In the genomic region with DNA sequence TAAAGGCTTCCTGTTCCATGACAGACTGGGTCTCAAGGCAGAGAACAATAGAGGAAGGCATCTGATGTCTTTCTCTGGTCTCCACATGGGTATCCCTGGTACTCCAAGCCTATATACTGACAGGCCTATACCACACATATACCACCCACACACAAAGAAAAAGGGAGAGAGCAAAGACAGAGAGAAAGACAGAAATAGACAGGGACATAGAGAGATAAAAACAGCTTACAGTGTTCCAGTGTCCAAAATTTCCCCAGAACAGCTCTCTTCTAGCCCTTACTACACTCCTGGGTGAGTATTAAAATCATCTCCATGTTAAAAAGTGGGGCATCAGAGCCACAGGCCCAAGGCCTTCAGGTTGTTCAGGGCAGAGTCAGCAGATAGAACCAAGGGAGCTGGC, we compare ENCODE assay signal across 31 mouse cellular contexts.
"Had no signal": no experiment of that assay in that cellular context is flagged by ENCODE, and none has a peak within 500 bp of the region (broad histone marks: within the 10 kb centered on the region; RNA-seq: fewer than 3 reads in every experiment).

No protein-coding gene starts in this region.

- H3K9ac ChIP-seq: limb, embryonic 12.5 days; limb, embryonic 13.5 days; limb, embryonic 15.5 days; liver, embryonic 12.5 days; liver, embryonic 13.5 days; liver, embryonic 14.5 days; liver, embryonic 15.5 days; liver, postnatal 0 days; lung, embryonic 14.5 days; lung, embryonic 15.5 days; midbrain, embryonic 12.5 days; midbrain, embryonic 13.5 days; midbrain, embryonic 15.5 days had no signal

- H3K4me1 ChIP-seq: limb, embryonic 13.5 days; limb, embryonic 15.5 days; liver, embryonic 12.5 days; liver, embryonic 13.5 days; liver, embryonic 15.5 days; lung, embryonic 15.5 days; megakaryocyte, embryonic 14.5 days; midbrain, embryonic 15.5 days had no signal

- H3K4me3 ChIP-seq: limb, embryonic 10.5 days; limb, embryonic 12.5 days; limb, embryonic 13.5 days; limb, embryonic 15.5 days; liver, embryonic 12.5 days; liver, embryonic 13.5 days; liver, embryonic 15.5 days; lung, embryonic 15.5 days; megakaryocyte, embryonic 14.5 days; midbrain, embryonic 10.5 days; midbrain, embryonic 12.5 days; midbrain, embryonic 13.5 days; midbrain, embryonic 15.5 days; myocyte had no signal

- H3K27me3 ChIP-seq: limb, embryonic 12.5 days; limb, embryonic 13.5 days; limb, embryonic 15.5 days; liver, embryonic 12.5 days; liver, embryonic 13.5 days; liver, embryonic 15.5 days; lung, embryonic 15.5 days; megakaryocyte, embryonic 14.5 days; midbrain, embryonic 13.5 days; midbrain, embryonic 15.5 days had no signal

- ATAC-seq: liver, embryonic 12.5 days; liver, postnatal 0 days; lung, postnatal 0 days; midbrain, embryonic 13.5 days; midbrain, embryonic 15.5 days; midbrain, embryonic 16.5 days had no signal

- H3K36me3 ChIP-seq: limb, embryonic 10.5 days; limb, embryonic 12.5 days; limb, embryonic 13.5 days; limb, embryonic 15.5 days; liver, embryonic 12.5 days; liver, embryonic 13.5 days; liver, embryonic 15.5 days; lung, embryonic 15.5 days; midbrain, embryonic 10.5 days; midbrain, embryonic 12.5 days; midbrain, embryonic 13.5 days; midbrain, embryonic 15.5 days had no signal

- DNase-seq: left cerebral cortex, postnatal 4 days; liver; liver, embryonic 13.5 days; liver, postnatal 0 days; lung, adult 18-20 months; lung, adult 2 months; lung, embryonic 14.5 days; lung, postnatal 10 days; lung, postnatal 14 days; lung, postnatal 36 days; lung, postnatal 4 days; midbrain, embryonic 14.5 days had no signal

- H3K9me3 ChIP-seq: limb, embryonic 10.5 days; limb, embryonic 12.5 days; limb, embryonic 13.5 days; limb, embryonic 15.5 days; liver, embryonic 12.5 days; liver, embryonic 13.5 days; liver, embryonic 15.5 days; lung, embryonic 15.5 days; megakaryocyte, embryonic 14.5 days; midbrain, embryonic 10.5 days; midbrain, embryonic 12.5 days; midbrain, embryonic 13.5 days; midbrain, embryonic 15.5 days had no signal

- H3K4me2 ChIP-seq: limb, embryonic 12.5 days; limb, embryonic 13.5 days; limb, embryonic 15.5 days; liver, embryonic 11.5 days; liver, embryonic 12.5 days; liver, embryonic 13.5 days; liver, embryonic 15.5 days; lung, embryonic 14.5 days; lung, embryonic 15.5 days; midbrain, embryonic 11.5 days; midbrain, embryonic 12.5 days; midbrain, embryonic 13.5 days; midbrain, embryonic 15.5 days had no signal

- H3K27ac ChIP-seq: limb, embryonic 10.5 days; limb, embryonic 12.5 days; limb, embryonic 13.5 days; limb, embryonic 15.5 days; liver, embryonic 12.5 days; liver, embryonic 13.5 days; liver, embryonic 14.5 days; liver, embryonic 15.5 days; lung, embryonic 15.5 days; macrophage; midbrain, embryonic 10.5 days; midbrain, embryonic 12.5 days; midbrain, embryonic 13.5 days; midbrain, embryonic 15.5 days had no signal
